Comparison of ENCODE assay signal across 8 mouse cellular contexts in the genomic region with DNA sequence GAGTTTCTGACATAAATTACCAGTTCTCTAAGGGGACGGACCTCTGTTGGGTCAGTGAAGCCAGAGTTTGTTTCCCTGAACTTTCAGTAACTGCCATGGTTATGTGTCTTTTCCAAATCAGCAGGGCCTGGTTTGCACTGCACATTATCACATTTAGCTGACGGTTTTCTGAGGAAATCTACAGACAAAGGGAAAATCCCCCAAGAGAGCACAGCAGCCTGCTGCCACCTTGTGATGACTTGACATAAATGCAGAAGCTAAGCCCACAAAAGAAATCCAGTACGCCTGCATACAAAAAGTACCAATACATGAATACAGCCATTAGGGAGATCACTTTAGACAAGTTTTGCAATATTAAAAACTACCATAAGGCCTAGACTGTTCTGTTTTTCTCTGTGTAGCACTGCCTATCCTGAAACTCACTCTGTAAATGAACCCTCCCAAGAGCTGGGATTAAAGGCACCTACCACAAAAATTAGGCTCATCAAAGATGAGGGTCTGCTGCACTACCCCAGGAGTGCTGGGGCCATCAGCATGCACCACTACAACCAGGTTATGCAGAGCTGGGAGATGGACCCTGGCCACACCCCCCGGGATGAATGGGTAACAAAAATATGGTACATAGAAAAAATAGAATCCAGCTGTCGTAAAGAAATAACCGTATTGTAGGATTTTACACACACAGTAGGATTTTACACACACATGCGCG. TPM values are rescaled to one million over a fixed set of nuclear protein-coding genes. Genes with fewer than 3 reads are reported as not detected.
DNase-seq lines count a peak whose midpoint lies in the region; ATAC-seq and TF ChIP-seq lines count a peak whose summit lies in the region.

No protein-coding gene starts in this region.

- H3K9me3 ChIP-seq in forebrain, embryonic 13.5 days (replicated peaks): no peaks in the 10 kb centered on the region
- H3K9me3 ChIP-seq in forebrain, embryonic 10.5 days: no peaks in the 10 kb centered on the region
- H3K9me3 ChIP-seq in ES-E14 (ENCODE audit: control insufficient read depth, insufficient read depth, low read depth, low read length): no peaks in the 10 kb centered on the region
- no peaks in the 10 kb centered on the region for H3K9me3 ChIP-seq in neural tube, embryonic 13.5 days

- in situ Hi-C loops in ES-E14 (cut with MboI; ENCODE audit: low sequenced_read_pairs in 2 of 2, unreplicated experiment in 2 of 2): no loop called here

- no peak overlapping the region for H3K9ac ChIP-seq in forebrain, embryonic 13.5 days
- no peak overlapping the region for H3K9ac ChIP-seq in ES-E14 (ENCODE audit: insufficient read depth, low read depth, low read length, poor library complexity, severe bottlenecking)
- no peak overlapping the region for H3K9ac ChIP-seq in neural tube, embryonic 13.5 days

- no peak overlapping the region for H3K4me3 ChIP-seq in forebrain, embryonic 13.5 days
- no peak overlapping the region for H3K4me3 ChIP-seq in forebrain, embryonic 10.5 days
- H3K4me3 ChIP-seq in ES-E14 (ENCODE audit: insufficient read depth in 1 of 2, low read depth in 1 of 2, low read length in 2 of 2, poor library complexity in 1 of 2, severe bottlenecking in 1 of 2): no peak overlapping the region
- H3K4me3 ChIP-seq in neural tube, embryonic 13.5 days: no peak overlapping the region

- intact Hi-C loops in gastrocnemius, postnatal 36 days (cut with DNase I): loop anchor here (5.0 kb wide), 1 partner anchor 190 kb away; no protein-coding TSS in a partner anchor

- peak; percentile 83 for ATAC-seq in forebrain, embryonic 13.5 days
- ATAC-seq in neural tube, embryonic 13.5 days (ENCODE audit: low read depth): peak; percentile 75

- H3K4me1 ChIP-seq in forebrain, embryonic 13.5 days: no peaks in the 10 kb centered on the region
- no peaks in the 10 kb centered on the region for H3K4me1 ChIP-seq in forebrain, embryonic 10.5 days
- no peaks in the 10 kb centered on the region for H3K4me1 ChIP-seq in ES-E14 (ENCODE audit: control insufficient read depth in 2 of 2, insufficient read depth in 2 of 2, low read length in 2 of 2, poor library complexity in 1 of 2)
- no peaks in the 10 kb centered on the region for H3K4me1 ChIP-seq in neural tube, embryonic 13.5 days (replicated peaks)

- H3K36me3 ChIP-seq in forebrain, embryonic 13.5 days (ENCODE audit: poor library complexity, severe bottlenecking): peaks cover 69% of the 10 kb centered on the region
- H3K36me3 ChIP-seq in forebrain, embryonic 10.5 days (replicated peaks): peaks cover 97% of the 10 kb centered on the region
- H3K36me3 ChIP-seq in ES-E14 (ENCODE audit: control insufficient read depth, insufficient read depth, low read length, poor library complexity, severe bottlenecking): peaks cover 52% of the 10 kb centered on the region
- H3K36me3 ChIP-seq in neural tube, embryonic 13.5 days: peaks cover 24% of the 10 kb centered on the region

- H3K4me2 ChIP-seq in forebrain, embryonic 13.5 days: no peak overlapping the region
- H3K4me2 ChIP-seq in neural tube, embryonic 13.5 days: no peak overlapping the region

- DNase-seq in forebrain, embryonic 10.5 days (ENCODE audit: extremely low spot score, low spot score): no peak
- peak; percentile 19 for DNase-seq in ES-E14 (ENCODE audit: low read depth, low spot score)
- DNase-seq in fibroblast of lung, adult 2 months (ENCODE audit: low read depth): peak; percentile 8
- peak; percentile 31 to 74 for DNase-seq in layer of hippocampus, adult 18-20 months (ENCODE audit: low spot score in 2 of 2)
- no peak for DNase-seq in gastrocnemius, postnatal 36 days
- DNase-seq in spleen, adult 12 weeks (ENCODE audit: low spot score): no peak

- no peak overlapping the region for H3K27ac ChIP-seq in forebrain, embryonic 13.5 days
- no peak overlapping the region for H3K27ac ChIP-seq in forebrain, embryonic 10.5 days
- H3K27ac ChIP-seq in ES-E14 (ENCODE audit: insufficient read depth, low read depth, low read length, poor library complexity, severe bottlenecking): no peak overlapping the region
- 0 out of 2 replicates have a peak overlapping the region, but pooled peaks have one; percentile 16 for H3K27ac ChIP-seq in neural tube, embryonic 13.5 days (replicated peaks)

- H3K27me3 ChIP-seq in forebrain, embryonic 13.5 days: no peaks in the 10 kb centered on the region
- no peaks in the 10 kb centered on the region for H3K27me3 ChIP-seq in forebrain, embryonic 10.5 days (ENCODE audit: poor library complexity, severe bottlenecking)
- H3K27me3 ChIP-seq in neural tube, embryonic 13.5 days: no peaks in the 10 kb centered on the region

- WGBS in forebrain, embryonic 13.5 days: 76% methylated on average over 8 of the region's 8 CpGs
- 89% methylated on average over 8 of the region's 8 CpGs for WGBS in forebrain, embryonic 10.5 days
- 78% methylated on average over 8 of the region's 8 CpGs for WGBS in neural tube, embryonic 13.5 days

TF ChIP-seq in ES-E14, 5 proteins besides CTCF, POLR2A, EP300 and RAD21:
- TF ChIP-seq ZC3H11A (IDR thresholded peaks at IDR 0.05; ENCODE audit: borderline replicate concordance, low read depth, low read length) (no peak), MAFK (IDR thresholded peaks at IDR 0.05; ENCODE audit: insufficient read depth, low read depth, low read length) (0 out of 2 replicates have a peak, but pooled peaks have one; percentile 28)

RNA-seq across cellular contexts. Expression of a gene that starts 11.4 kb away (rescaled TPM):
- polyA plus RNA-seq in forebrain, embryonic 13.5 days (2015; fragmentation: Nextera tagmentation; extraction: Ambion mirVana): 0.21 and 0.32 TPM in 2 replicates
- 0.16 and 0.17 TPM in 2 replicates for polyA plus RNA-seq in forebrain, embryonic 10.5 days (2016; fragmentation: Nextera tagmentation; extraction: Ambion mirVana)
- total RNA-seq in ES-E14 (2012; rRNA removed): 0.58 and 1.0 TPM in 2 replicates
- total RNA-seq in layer of hippocampus, adult 18-20 months (2021): under 1 TPM in 1 of 2 experiments, not detected in 1; 0.38 TPM
- not detected in 2 replicates for polyA plus RNA-seq in neural tube, embryonic 13.5 days (2015; fragmentation: Nextera tagmentation; extraction: Ambion mirVana)
- not detected for total RNA-seq in gastrocnemius, postnatal 36 days (2021)

RNA-seq across cellular contexts. Expression of a gene that starts 18.3 kb away (rescaled TPM):
- 109 and 125 TPM in 2 replicates for polyA plus RNA-seq in forebrain, embryonic 13.5 days (2015; fragmentation: Nextera tagmentation; extraction: Ambion mirVana)
- 310 and 324 TPM in 2 replicates for polyA plus RNA-seq in forebrain, embryonic 10.5 days (2016; fragmentation: Nextera tagmentation; extraction: Ambion mirVana)
- total RNA-seq in ES-E14 (2012; rRNA removed): 178 and 179 TPM in 2 replicates
- 1 to 10 TPM; 3.8 to 4.2 TPM for total RNA-seq in layer of hippocampus, adult 18-20 months (2021)
- 23.9 and 26.8 TPM in 2 replicates for polyA plus RNA-seq in neural tube, embryonic 13.5 days (2015; fragmentation: Nextera tagmentation; extraction: Ambion mirVana)
- 1 to 10 TPM; 2.8 to 3.3 TPM for total RNA-seq in gastrocnemius, postnatal 36 days (2021)

Comparison
In these comparisons a context has a peak if more than half of its experiments do, and no peak if none do; other contexts are left out.
1. DNase-seq: peak in ES-E14 (single experiment), fibroblast of lung, adult 2 months (single experiment) and layer of hippocampus, adult 18-20 months (2 of 2); none in forebrain, embryonic 10.5 days (single experiment), gastrocnemius, postnatal 36 days (0 of 2) and spleen, adult 12 weeks (single experiment).
2. RNA of a gene that starts 18.3 kb away (total RNA-seq): 178 to 179 TPM in ES-E14; 3.8 to 4.2 TPM in layer of hippocampus, adult 18-20 months and 2.8 to 3.3 TPM in gastrocnemius, postnatal 36 days; every median in the first group is over 10 times any median in the second.